Mouse (Mus musculus): Measurements from ENCODE around the gene Vmn2r79. TPM values are rescaled to one million over a fixed set of nuclear protein-coding genes. Genes with fewer than 3 reads are reported as not detected.
"Not testable (repeated sequence)": the region's sequence is repeated elsewhere in the genome, so short reads cannot be mapped to it uniquely, and the experiment has no call there.

Gene Vmn2r79
- not detected in 2 replicates for polyA plus RNA-seq (2016; fragmentation: Nextera tagmentation; extraction: Ambion mirVana)

GRCm38 (mm10) chr7:86995815-86996214 lies at the start of gene Vmn2r79:
TSS of gene Vmn2r79 (plus strand) at chr7:86996115.
- not testable (repeated sequence) for H3K4me3 ChIP-seq (replicated peaks); H3K9ac ChIP-seq; H3K36me3 ChIP-seq (replicated peaks); H3K27ac ChIP-seq; H3K4me1 ChIP-seq; H3K27me3 ChIP-seq; H3K4me2 ChIP-seq; H3K9me3 ChIP-seq; ATAC-seq (ENCODE audit: low FRiP score)
- 95% methylated on average over 1 of the region's 1 CpGs for WGBS

DNA sequence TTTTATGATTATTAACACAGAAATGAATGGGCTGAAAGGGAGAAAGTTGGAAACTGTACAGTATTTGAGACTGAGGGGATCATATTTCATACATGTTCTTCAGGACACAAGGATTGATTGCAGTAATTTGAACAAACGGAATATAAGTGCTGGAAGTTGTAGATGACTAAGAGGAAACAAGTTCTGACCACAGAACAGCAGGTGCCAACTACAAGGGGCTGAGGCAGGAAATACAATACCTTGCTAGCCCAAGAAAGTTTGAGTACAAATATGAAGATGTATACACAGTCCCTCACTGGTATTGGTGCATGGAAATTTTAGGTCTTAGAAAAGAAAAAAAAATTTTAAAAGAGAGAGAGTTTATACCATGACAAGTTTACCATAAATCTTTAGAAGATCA lies 1.2 kb upstream of the Vmn2r79 start:
- H3K4me1 ChIP-seq, result no peaks in the 10 kb centered on the region
- no peak overlapping the region for H3K4me3 ChIP-seq (replicated peaks)
- no peak overlapping the region for H3K9ac ChIP-seq
- 83% methylated on average over 1 of the region's 1 CpGs for WGBS
- H3K27ac ChIP-seq, result no peak overlapping the region
- ATAC-seq (ENCODE audit: low FRiP score), result no peak
- no peaks in the 10 kb centered on the region for H3K27me3 ChIP-seq
- H3K4me2 ChIP-seq, result no peak overlapping the region
- H3K9me3 ChIP-seq, result no peaks in the 10 kb centered on the region
- H3K36me3 ChIP-seq (replicated peaks), result no peaks in the 10 kb centered on the region

- H3K9ac ChIP-seq; H3K4me1 ChIP-seq; ATAC-seq (ENCODE audit: low FRiP score); H3K27ac ChIP-seq; H3K9me3 ChIP-seq; H3K27me3 ChIP-seq; H3K36me3 ChIP-seq (replicated peaks); H3K4me3 ChIP-seq (replicated peaks); H3K4me2 ChIP-seq: not testable (repeated sequence)
Observed at GRCm38 (mm10) chr7:87026486-87026885, 30.6 kb downstream of the Vmn2r79 start.

GRCm38 (mm10) chr7:87063576-87063975 lies 67.7 kb downstream of the Vmn2r79 start:
- Histone ChIP-seq H3K9me3 (no peaks in the 10 kb centered on the region), H3K27ac (no peak overlapping the region), H3K4me2 (no peak overlapping the region), H3K36me3 (replicated peaks) (no peaks in the 10 kb centered on the region), H3K27me3 (no peaks in the 10 kb centered on the region), H3K4me1 (no peaks in the 10 kb centered on the region), H3K9ac (no peak overlapping the region), H3K4me3 (replicated peaks) (no peak overlapping the region)
- no peak for ATAC-seq (ENCODE audit: low FRiP score)
- WGBS, result 92% methylated on average over 4 of the region's 4 CpGs

Other genes starting within 250 kb of the Vmn2r79 start
- 0.14 and 0.36 TPM in 2 replicates for gene Folh1, start 220.2 kb upstream of the Vmn2r79 start, polyA plus RNA-seq (2016; fragmentation: Nextera tagmentation; extraction: Ambion mirVana)
- not detected in 2 replicates for gene Vmn2r77, start 201.1 kb upstream of the Vmn2r79 start, polyA plus RNA-seq (2016; fragmentation: Nextera tagmentation; extraction: Ambion mirVana)
- not detected in 2 replicates for gene Vmn2r78, start 81.0 kb upstream of the Vmn2r79 start, polyA plus RNA-seq (2016; fragmentation: Nextera tagmentation; extraction: Ambion mirVana)
- 2.7 and 3.2 TPM in 2 replicates for gene Nox4, start 250.0 kb downstream of the Vmn2r79 start, polyA plus RNA-seq (2016; fragmentation: Nextera tagmentation; extraction: Ambion mirVana)